Mouse (Mus musculus): ENCODE data around the gene Trim8. TPM values are rescaled to one million over a fixed set of nuclear protein-coding genes. Genes with fewer than 3 reads are reported as not detected.

Gene Trim8
- total RNA-seq, 1 experiment from 2014 or later, result 47.5 TPM

- no peak for ATAC-seq (ENCODE audit: extremely low read depth, insufficient number of reproducible peaks, low FRiP score, poor library complexity, severe bottlenecking)
These were observed 16.2 kb downstream of the Trim8 start for GRCm38 (mm10) chr19:46517529-46518351.

- ATAC-seq (ENCODE audit: extremely low read depth, insufficient number of reproducible peaks, low FRiP score, poor library complexity, severe bottlenecking), result peak; percentile 11; the same call in 1 of the 2 replicates
These were observed 16.9 kb downstream of the Trim8 start for GRCm38 (mm10) chr19:46518352-46518787.

- ATAC-seq (ENCODE audit: extremely low read depth, insufficient number of reproducible peaks, low FRiP score, poor library complexity, severe bottlenecking), result no peak
These were observed 17.5 kb downstream of the Trim8 start for GRCm38 (mm10) chr19:46518828-46519621.

- ATAC-seq (ENCODE audit: extremely low read depth, insufficient number of reproducible peaks, low FRiP score, poor library complexity, severe bottlenecking), result no peak
These were observed 20.2 kb downstream of the Trim8 start for GRCm38 (mm10) chr19:46521698-46522097.

- ATAC-seq (ENCODE audit: extremely low read depth, insufficient number of reproducible peaks, low FRiP score, poor library complexity, severe bottlenecking), result peak; percentile 65
These were observed 21.0 kb downstream of the Trim8 start for GRCm38 (mm10) chr19:46522433-46523044.

GRCm38 (mm10) chr19:46523131-46523479 lies 21.6 kb downstream of the Trim8 start:
- ATAC-seq (ENCODE audit: extremely low read depth, insufficient number of reproducible peaks, low FRiP score, poor library complexity, severe bottlenecking), result no peak

GRCm38 (mm10) chr19:46523480-46524151 lies 22.1 kb downstream of the Trim8 start:
- no peak for ATAC-seq (ENCODE audit: extremely low read depth, insufficient number of reproducible peaks, low FRiP score, poor library complexity, severe bottlenecking)

GRCm38 (mm10) chr19:46524152-46524544 lies 22.6 kb downstream of the Trim8 start:
- ATAC-seq (ENCODE audit: extremely low read depth, insufficient number of reproducible peaks, low FRiP score, poor library complexity, severe bottlenecking), result no peak

GRCm38 (mm10) chr19:46524601-46525321 lies 23.3 kb downstream of the Trim8 start:
- ATAC-seq (ENCODE audit: extremely low read depth, insufficient number of reproducible peaks, low FRiP score, poor library complexity, severe bottlenecking), result no peak

GRCm38 (mm10) chr19:46525691-46526631 lies 24.5 kb downstream of the Trim8 start:
- no peak for ATAC-seq (ENCODE audit: extremely low read depth, insufficient number of reproducible peaks, low FRiP score, poor library complexity, severe bottlenecking)

GRCm38 (mm10) chr19:46527632-46528528 lies 26.4 kb downstream of the Trim8 start:
- no peak for ATAC-seq (ENCODE audit: extremely low read depth, insufficient number of reproducible peaks, low FRiP score, poor library complexity, severe bottlenecking)

- ATAC-seq (ENCODE audit: extremely low read depth, insufficient number of reproducible peaks, low FRiP score, poor library complexity, severe bottlenecking), result peak; percentile 58
These were observed 27.2 kb downstream of the Trim8 start for GRCm38 (mm10) chr19:46528529-46529213.

- ATAC-seq (ENCODE audit: extremely low read depth, insufficient number of reproducible peaks, low FRiP score, poor library complexity, severe bottlenecking), result no peak
These were observed 28.3 kb downstream of the Trim8 start for GRCm38 (mm10) chr19:46529601-46530448.

GRCm38 (mm10) chr19:46530449-46530990 lies 29.0 kb downstream of the Trim8 start:
- ATAC-seq (ENCODE audit: extremely low read depth, insufficient number of reproducible peaks, low FRiP score, poor library complexity, severe bottlenecking), result no peak
